Mouse (Mus musculus): ENCODE measurements around the gene Tmem212. TPM values are rescaled to one million over a fixed set of nuclear protein-coding genes. Genes with fewer than 3 reads are reported as not detected.

Tmem212 gene
- total RNA-seq, 4 experiments from 2014 or later = 1.5 to 2.6 (median 2.4) TPM; not detected in 1

- DNase-seq (ENCODE audit: low spot score in 2 of 2) = no peak
These were observed 3.0 kb upstream of the Tmem212 start for GRCm38 (mm10) chr3:27899012-27899726.

GRCm38 (mm10) chr3:27898178-27898577 is 2.0 kb upstream of the Tmem212 start:
- DNase-seq (ENCODE audit: low spot score in 2 of 2) = no peak

GRCm38 (mm10) chr3:27886578-27886977 is 9.6 kb downstream of the Tmem212 start:
- DNase-seq (ENCODE audit: low spot score in 2 of 2) = no peak

- no peak for DNase-seq (ENCODE audit: low spot score in 2 of 2)
These were observed 10.6 kb downstream of the Tmem212 start for GRCm38 (mm10) chr3:27885585-27885984.

GRCm38 (mm10) chr3:27881897-27882835 is 14.0 kb downstream of the Tmem212 start:
- DNase-seq (ENCODE audit: low spot score in 2 of 2) = no peak

- no peak for DNase-seq (ENCODE audit: low spot score in 2 of 2)
These were observed 17.1 kb downstream of the Tmem212 start for GRCm38 (mm10) chr3:27878854-27879610.

DNA sequence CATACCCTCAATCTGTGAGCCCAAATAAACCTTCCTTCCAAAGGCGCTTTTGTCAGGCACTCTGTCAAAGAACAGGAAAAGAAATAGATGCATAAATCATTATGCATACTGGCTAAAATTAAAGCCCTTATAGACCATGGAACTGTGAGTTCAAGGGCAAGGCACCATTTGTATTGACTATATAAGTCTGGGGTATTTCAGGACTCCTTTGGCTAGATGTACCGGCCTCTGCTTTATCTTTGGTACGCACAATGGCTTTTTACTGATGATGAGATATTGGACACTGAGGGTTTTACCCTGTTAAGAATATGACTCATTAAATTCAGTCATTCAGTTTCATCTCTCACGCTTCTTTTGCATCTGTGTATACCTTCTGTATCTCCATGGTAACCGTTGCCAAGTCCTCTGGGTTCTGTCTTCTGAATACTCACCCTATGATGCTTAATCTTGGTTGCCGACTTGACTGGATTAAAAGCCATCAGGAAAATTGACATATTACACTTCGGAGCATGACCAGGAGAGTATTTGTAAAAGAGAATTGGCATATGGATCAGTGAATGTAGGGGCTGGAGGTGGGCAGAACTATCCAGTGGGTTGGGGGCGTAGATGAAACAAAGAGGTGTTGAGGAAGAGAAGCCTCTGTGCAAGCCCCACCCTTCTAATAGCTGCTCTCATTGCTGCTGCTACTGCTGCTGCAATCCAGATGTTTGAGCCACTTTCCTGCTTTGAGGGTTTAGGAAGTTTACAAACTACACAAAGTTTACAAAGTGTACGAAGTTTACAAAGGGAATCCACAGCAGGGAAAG is 22.7 kb downstream of the Tmem212 start:
- DNase-seq (ENCODE audit: low spot score in 2 of 2) = no peak

DNA sequence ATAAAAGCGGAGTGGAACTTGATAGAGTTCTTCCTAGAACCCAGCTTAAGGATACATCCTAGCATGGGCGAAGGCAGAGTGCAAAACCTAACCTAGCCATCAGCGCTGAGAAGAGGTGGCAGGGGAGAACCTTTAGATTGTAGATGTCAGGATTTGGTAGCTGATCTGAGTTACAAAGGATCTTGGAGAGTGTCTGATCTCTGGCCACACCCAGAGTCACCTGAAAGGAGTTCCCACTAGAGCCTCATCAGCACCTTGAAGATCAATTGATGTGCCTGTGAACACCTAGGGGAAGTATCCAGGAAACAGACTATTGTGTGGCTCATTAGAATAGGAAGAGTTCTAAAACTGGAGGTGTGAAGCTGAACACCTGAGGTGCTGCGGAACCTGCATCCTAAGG is 23.7 kb downstream of the Tmem212 start:
- no peak for DNase-seq (ENCODE audit: low spot score in 2 of 2)

- DNase-seq (ENCODE audit: low spot score in 2 of 2) = no peak
These were observed 24.3 kb downstream of the Tmem212 start for GRCm38 (mm10) chr3:27871891-27872290.

DNA sequence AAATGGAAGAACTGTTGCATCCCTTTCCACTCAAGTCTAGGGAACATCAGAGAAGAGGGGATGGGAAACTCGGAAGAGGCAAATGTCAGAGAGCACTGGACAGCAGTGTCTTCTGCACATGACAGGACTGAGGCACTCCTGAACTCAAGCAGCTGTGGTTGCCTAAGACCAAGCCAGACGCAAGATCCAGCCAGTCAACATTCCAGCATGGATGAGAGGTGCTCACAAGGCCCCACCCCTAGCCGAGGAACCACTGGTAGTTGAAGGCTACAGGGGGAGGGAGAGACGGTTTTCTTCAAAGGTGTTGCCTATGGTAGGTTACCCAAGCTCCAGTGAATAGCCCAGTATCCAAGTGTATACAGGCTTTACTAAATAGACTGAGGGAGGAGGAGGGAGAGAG is 24.8 kb downstream of the Tmem212 start:
- DNase-seq (ENCODE audit: low spot score in 2 of 2) = no peak

DNA sequence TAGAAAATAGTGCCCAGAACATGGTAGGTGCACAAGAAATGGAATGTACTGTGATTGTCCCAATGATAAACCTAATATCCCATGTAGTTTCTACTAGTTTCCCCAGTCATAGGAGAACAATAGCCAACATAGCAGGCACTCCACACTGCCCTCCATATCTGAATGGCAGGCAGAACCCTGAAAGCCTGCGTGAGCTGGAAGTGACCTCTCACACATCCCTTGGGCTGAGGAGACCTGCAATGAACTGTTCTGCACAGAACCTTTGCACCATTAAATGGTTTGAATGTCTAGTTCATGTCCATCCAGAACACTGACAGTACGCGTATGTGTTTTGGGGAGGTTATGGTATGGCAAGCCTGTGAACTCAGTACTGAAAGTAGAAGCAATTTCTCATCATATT is 27.5 kb downstream of the Tmem212 start:
- DNase-seq (ENCODE audit: low spot score in 2 of 2) = no peak

DNA sequence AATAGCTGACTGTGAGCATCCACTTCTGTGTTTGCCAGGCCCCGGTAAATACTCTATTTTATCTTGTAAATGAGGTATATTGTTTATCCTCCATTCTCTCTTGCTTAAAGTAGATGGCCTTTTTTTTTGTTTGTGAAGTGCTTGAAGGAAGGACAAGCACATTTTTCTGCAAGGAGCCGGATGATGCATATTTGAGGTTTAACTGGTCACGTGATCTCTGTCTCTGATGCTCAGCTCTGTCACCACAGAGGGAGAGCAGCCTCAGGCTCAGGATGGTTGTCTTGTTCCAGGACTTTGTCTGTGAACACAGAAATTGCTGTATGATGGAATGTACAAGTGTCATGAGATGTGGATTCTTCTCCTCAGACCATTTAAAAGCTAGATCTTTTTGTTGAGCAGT is 28.4 kb downstream of the Tmem212 start:
- DNase-seq (ENCODE audit: low spot score in 2 of 2) = no peak

GRCm38 (mm10) chr3:27862821-27863740 is 33.1 kb downstream of the Tmem212 start:
- peak; percentile 39 to 45 for DNase-seq (ENCODE audit: low spot score in 2 of 2)

- DNase-seq (ENCODE audit: low spot score in 2 of 2) = no peak
These were observed 34.6 kb downstream of the Tmem212 start for GRCm38 (mm10) chr3:27861601-27862000.

DNA sequence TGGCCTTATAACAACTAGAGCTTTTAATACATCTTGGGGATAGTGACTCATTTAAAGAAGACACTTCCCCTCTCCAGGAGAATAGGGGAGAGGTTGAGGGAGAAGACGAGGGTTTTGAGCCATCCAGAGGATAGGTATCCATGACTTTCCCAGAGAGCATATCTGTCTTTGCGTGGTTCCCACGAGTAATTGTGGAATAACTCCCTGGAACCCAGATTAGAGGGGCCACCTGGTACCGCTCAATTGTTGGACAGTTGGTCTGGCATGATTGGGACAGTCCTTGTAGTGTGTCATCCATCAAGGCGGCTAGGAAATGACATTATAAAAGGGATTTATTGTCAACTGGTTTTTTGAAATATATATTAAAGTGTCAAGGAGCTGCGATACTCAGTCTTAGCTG is 35.1 kb downstream of the Tmem212 start:
- no peak for DNase-seq (ENCODE audit: low spot score in 2 of 2)

GRCm38 (mm10) chr3:27859161-27859561 is 37.0 kb downstream of the Tmem212 start:
- DNase-seq (ENCODE audit: low spot score in 2 of 2) = no peak

GRCm38 (mm10) chr3:27858441-27859115 is 37.6 kb downstream of the Tmem212 start:
- no peak for DNase-seq (ENCODE audit: low spot score in 2 of 2)

- no peak for DNase-seq (ENCODE audit: low spot score in 2 of 2)
These were observed 39.9 kb downstream of the Tmem212 start for GRCm38 (mm10) chr3:27856288-27856687.
